Mouse (Mus musculus): ENCODE results near the gene Npw.
"Not testable (repeated sequence)": the region's sequence is repeated elsewhere in the genome, so short reads cannot be mapped to it uniquely, and the experiment has no call there.

The Npw gene

GRCm38 (mm10) chr17:24670246-24670844 lies 12.1 kb upstream of the Npw start:
- no peak for DNase-seq

GRCm38 (mm10) chr17:24669545-24670245 lies 11.4 kb upstream of the Npw start, which contains the start of gene Zfp598:
Gene Zfp598, plus strand, starts transcription at chr17:24669687.
- peak; percentile 99 for DNase-seq

GRCm38 (mm10) chr17:24669214-24669544 lies 10.9 kb upstream of the Npw start:
- DNase-seq: not testable (repeated sequence)

GRCm38 (mm10) chr17:24667416-24667815 lies 9.2 kb upstream of the Npw start:
- DNase-seq: peak; percentile 74

- DNase-seq: not testable (repeated sequence)
Measured at GRCm38 (mm10) chr17:24667011-24667410, 8.8 kb upstream of the Npw start.

GRCm38 (mm10) chr17:24654969-24655368 lies 3.3 kb downstream of the Npw start:
- no peak for DNase-seq

GRCm38 (mm10) chr17:24653967-24654710 lies 4.1 kb downstream of the Npw start:
- peak; percentile 85 for DNase-seq

- no peak for DNase-seq
Measured at GRCm38 (mm10) chr17:24651835-24652234, 6.4 kb downstream of the Npw start.

GRCm38 (mm10) chr17:24650766-24651165 lies 7.5 kb downstream of the Npw start:
- no peak for DNase-seq

- DNase-seq: peak; percentile 64
Measured at GRCm38 (mm10) chr17:24650070-24650616, 8.1 kb downstream of the Npw start, which contains the start of gene Slc9a3r2. Gene Slc9a3r2, minus strand, starts transcription at chr17:24650327.

GRCm38 (mm10) chr17:24649581-24650069 lies 8.6 kb downstream of the Npw start:
- peak; percentile 52 for DNase-seq

- DNase-seq: no peak
Measured at GRCm38 (mm10) chr17:24648731-24649377, 9.4 kb downstream of the Npw start.

GRCm38 (mm10) chr17:24647493-24647892 lies 10.8 kb downstream of the Npw start:
- DNase-seq: no peak

- no peak for DNase-seq
Measured at GRCm38 (mm10) chr17:24646381-24646780, 11.9 kb downstream of the Npw start.

- no peak for DNase-seq
Measured at GRCm38 (mm10) chr17:24645916-24646315, 12.3 kb downstream of the Npw start.

- no peak for DNase-seq
Measured at GRCm38 (mm10) chr17:24644875-24645721, 13.2 kb downstream of the Npw start.

- no peak for DNase-seq
Measured at GRCm38 (mm10) chr17:24644030-24644715, 14.1 kb downstream of the Npw start.

GRCm38 (mm10) chr17:24642791-24643343 lies 15.4 kb downstream of the Npw start:
- no peak for DNase-seq

GRCm38 (mm10) chr17:24641944-24642343 lies 16.3 kb downstream of the Npw start:
- DNase-seq: no peak

- no peak for DNase-seq
Measured at GRCm38 (mm10) chr17:24640581-24640980, 17.7 kb downstream of the Npw start.

- DNase-seq: no peak
Measured at GRCm38 (mm10) chr17:24640119-24640518, 18.1 kb downstream of the Npw start.

All from thymus, postnatal 4 days (tissue).